ENCODE assay signal across 22 mouse cellular contexts in the genomic region with DNA sequence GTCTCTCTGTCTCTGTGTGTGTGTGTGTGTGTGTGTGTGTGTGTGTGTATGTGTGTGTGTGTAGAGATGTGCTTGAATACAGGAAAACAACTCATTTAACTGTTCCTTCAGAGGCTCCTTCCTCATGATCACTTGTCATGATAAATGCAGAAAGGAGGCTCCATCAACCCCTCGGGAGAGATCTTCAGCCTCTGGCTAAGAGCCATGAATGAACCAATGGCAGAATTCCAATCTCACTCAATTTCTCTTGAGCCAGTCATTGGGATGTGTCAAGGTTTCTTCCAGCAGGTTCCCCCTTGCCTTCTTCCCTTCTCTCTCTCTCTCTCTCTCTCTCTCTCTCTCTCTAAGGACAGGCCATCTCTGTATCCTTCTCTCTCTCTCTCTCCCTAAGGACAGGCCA.
DNase-seq lines count a peak whose midpoint lies in the region; ATAC-seq and TF ChIP-seq lines count a peak whose summit lies in the region.
"Had no signal": no experiment of that assay in that cellular context is flagged by ENCODE, and none has a peak within 500 bp of the region (broad histone marks: within the 10 kb centered on the region; RNA-seq: fewer than 3 reads in every experiment).

No protein-coding gene starts in this region.

- no peak for TF ChIP-seq CTCF in hindbrain, postnatal 0 days (IDR thresholded peaks at IDR 0.05; ENCODE audit: low read depth)

- 20% methylated on average over 1 of the region's 1 CpGs for WGBS in hindbrain, postnatal 0 days
- whole genome bisulfite sequencing in hindbrain, embryonic 13.5 days = 67% methylated on average over 1 of the region's 1 CpGs
- WGBS in intestine, embryonic 15.5 days = 21% methylated on average over 1 of the region's 1 CpGs

- ATAC-seq in hindbrain, postnatal 0 days = no peak
- no peak for ATAC-seq in hindbrain, embryonic 13.5 days (ENCODE audit: low FRiP score)
- no peak for ATAC-seq in intestine, embryonic 15.5 days
- ATAC-seq: intestine, embryonic 16.5 days had no signal

- no peak overlapping the region for H3K27ac ChIP-seq in hindbrain, postnatal 0 days
- H3K27ac ChIP-seq in hindbrain, embryonic 13.5 days = no peak overlapping the region
- H3K27ac ChIP-seq in intestine, embryonic 15.5 days = no peak overlapping the region
- H3K27ac ChIP-seq: forebrain, embryonic 10.5 days; forebrain, embryonic 13.5 days; heart, adult 2 months; heart, embryonic 10.5 days; heart, embryonic 13.5 days; hindbrain, embryonic 15.5 days had no signal

- H3K4me2 ChIP-seq in hindbrain, postnatal 0 days (ENCODE audit: low read depth, low read length) = no peak overlapping the region
- no peak overlapping the region for H3K4me2 ChIP-seq in hindbrain, embryonic 13.5 days
- no peak overlapping the region for H3K4me2 ChIP-seq in intestine, embryonic 15.5 days (replicated peaks)
- H3K4me2 ChIP-seq: forebrain, embryonic 13.5 days; heart, embryonic 13.5 days; hindbrain, embryonic 15.5 days had no signal

- 0 out of 2 replicates have a peak, but pooled peaks cover 2% of the 10 kb centered on the region for H3K4me1 ChIP-seq in hindbrain, postnatal 0 days (ENCODE audit: insufficient read depth, low read length)
- H3K4me1 ChIP-seq in hindbrain, embryonic 13.5 days (replicated peaks) = peaks cover 5% of the 10 kb centered on the region; the same call in 1 of the 2 replicates
- H3K4me1 ChIP-seq in intestine, embryonic 15.5 days (replicated peaks) = no peaks in the 10 kb centered on the region
- H3K4me1 ChIP-seq: hindbrain, embryonic 15.5 days had no signal

- no peaks in the 10 kb centered on the region for H3K27me3 ChIP-seq in hindbrain, postnatal 0 days (ENCODE audit: insufficient read depth, low read length)
- no peaks in the 10 kb centered on the region for H3K27me3 ChIP-seq in hindbrain, embryonic 13.5 days
- no peaks in the 10 kb centered on the region for H3K27me3 ChIP-seq in intestine, embryonic 15.5 days (replicated peaks)
- H3K27me3 ChIP-seq: forebrain, embryonic 13.5 days; heart, embryonic 13.5 days; hindbrain, embryonic 15.5 days had no signal

- H3K36me3 ChIP-seq in hindbrain, postnatal 0 days (ENCODE audit: insufficient read depth, low read length) = no peaks in the 10 kb centered on the region
- no peaks in the 10 kb centered on the region for H3K36me3 ChIP-seq in hindbrain, embryonic 13.5 days
- H3K36me3 ChIP-seq in intestine, embryonic 15.5 days = no peaks in the 10 kb centered on the region
- H3K36me3 ChIP-seq: forebrain, embryonic 10.5 days; G1E; heart, embryonic 10.5 days; heart, embryonic 13.5 days; hindbrain, embryonic 15.5 days had no signal

- no peaks in the 10 kb centered on the region for H3K9me3 ChIP-seq in hindbrain, postnatal 0 days (ENCODE audit: low read length)
- no peaks in the 10 kb centered on the region for H3K9me3 ChIP-seq in hindbrain, embryonic 13.5 days
- H3K9me3 ChIP-seq in intestine, embryonic 15.5 days = no peaks in the 10 kb centered on the region
- H3K9me3 ChIP-seq: forebrain, embryonic 10.5 days; forebrain, embryonic 13.5 days; heart, embryonic 10.5 days; heart, embryonic 13.5 days; hindbrain, embryonic 15.5 days had no signal

- no peak overlapping the region for H3K9ac ChIP-seq in hindbrain, postnatal 0 days (replicated peaks; ENCODE audit: low read length)
- no peak overlapping the region for H3K9ac ChIP-seq in hindbrain, embryonic 13.5 days
- no peak overlapping the region for H3K9ac ChIP-seq in intestine, embryonic 15.5 days
- H3K9ac ChIP-seq: forebrain, embryonic 13.5 days; heart, embryonic 13.5 days; hindbrain, embryonic 15.5 days had no signal

- peak; percentile 5 for DNase-seq in adrenal gland, postnatal 14 days
- no peak for DNase-seq in adrenal gland, adult 18-20 months (ENCODE audit: low spot score in 2 of 2)
- peak; percentile 49 for DNase-seq in hindbrain, postnatal 0 days (ENCODE audit: low spot score)
- peak; percentile 13 for DNase-seq in lung, postnatal 10 days
- no peak for DNase-seq in lung, adult 18-20 months
- DNase-seq: adrenal gland, postnatal 25 days; B cell, adult 2 months; cerebellum, adult 9-11 months; gastrocnemius, postnatal 10 days; gastrocnemius, postnatal 36 days; heart, adult 2 months; heart, postnatal 14 days; heart, postnatal 4 days had no signal

- H3K4me3 ChIP-seq in hindbrain, postnatal 0 days (ENCODE audit: low read length) = no peak overlapping the region
- no peak overlapping the region for H3K4me3 ChIP-seq in hindbrain, embryonic 13.5 days
- no peak overlapping the region for H3K4me3 ChIP-seq in intestine, embryonic 15.5 days (replicated peaks)
- H3K4me3 ChIP-seq: forebrain, embryonic 10.5 days; forebrain, embryonic 13.5 days; heart, adult 2 months; heart, embryonic 10.5 days; heart, embryonic 13.5 days; hindbrain, embryonic 15.5 days had no signal

Comparison
In these comparisons a context has a peak if more than half of its experiments do, and no peak if none do; other contexts are left out.
1. DNase-seq: peak in adrenal gland, postnatal 14 days (single experiment), hindbrain, postnatal 0 days (single experiment) and lung, postnatal 10 days (single experiment); none in adrenal gland, adult 18-20 months (0 of 2) and lung, adult 18-20 months (0 of 2).